In genomic region chr7:141550464-141550863, GRCm38 (mm10) we compare ENCODE assay signal across 23 mouse cellular contexts. TPM values are rescaled to one million over a fixed set of nuclear protein-coding genes. Genes with fewer than 3 reads are reported as not detected.
DNase-seq lines count a peak whose midpoint lies in the region; ATAC-seq and TF ChIP-seq lines count a peak whose summit lies in the region.
"Had no signal": no experiment of that assay in that cellular context is flagged by ENCODE, and none has a peak within 500 bp of the region (broad histone marks: within the 10 kb centered on the region; RNA-seq: fewer than 3 reads in every experiment).

No protein-coding gene starts in this region.

- no peak for TF ChIP-seq POLR2A in bone marrow macrophage, adult 2 months (IDR thresholded peaks at IDR 0.05; ENCODE audit: borderline replicate concordance, low read depth, low read length)

- 0 out of 2 replicates have a peak overlapping the region, but pooled peaks have one; percentile 3 for H3K27ac ChIP-seq in liver, embryonic 12.5 days
- peak overlapping the region; percentile 45 for H3K27ac ChIP-seq in bone marrow macrophage, adult 2 months (ENCODE audit: insufficient read depth, low read depth, low read length)
- H3K27ac ChIP-seq in liver, embryonic 13.5 days, result peak overlapping the region; percentile 14; the same call in 1 of the 2 replicates
- H3K27ac ChIP-seq in midbrain, embryonic 11.5 days (ENCODE audit: low read depth, low read length), result no peak overlapping the region
- H3K27ac ChIP-seq: embryonic facial prominence, embryonic 13.5 days; forebrain, embryonic 13.5 days; heart, embryonic 13.5 days; hindbrain, embryonic 12.5 days; kidney, postnatal 0 days; limb, embryonic 15.5 days; midbrain, embryonic 10.5 days; neural tube, embryonic 15.5 days had no signal

- H3K4me1 ChIP-seq in liver, embryonic 12.5 days, result no peaks in the 10 kb centered on the region; the same call in 1 of the 2 replicates
- H3K4me1 ChIP-seq in bone marrow macrophage, adult 2 months (ENCODE audit: control insufficient read depth, insufficient read depth, low read length), result peaks cover 18% of the 10 kb centered on the region
- H3K4me1 ChIP-seq in liver, embryonic 13.5 days (replicated peaks), result peaks cover 10% of the 10 kb centered on the region
- no peaks in the 10 kb centered on the region for H3K4me1 ChIP-seq in midbrain, embryonic 11.5 days (ENCODE audit: control insufficient read depth, insufficient read depth, low read length)
- H3K4me1 ChIP-seq: embryonic facial prominence, embryonic 13.5 days; forebrain, embryonic 13.5 days; heart, embryonic 13.5 days; hindbrain, embryonic 12.5 days; limb, embryonic 15.5 days; midbrain, embryonic 10.5 days; neural tube, embryonic 15.5 days had no signal

- 57% methylated on average over 2 of the region's 2 CpGs for WGBS in liver, embryonic 12.5 days (ENCODE audit: insufficient replicate concordance)
- 60% methylated on average over 2 of the region's 2 CpGs for WGBS in liver, embryonic 13.5 days (ENCODE audit: insufficient replicate concordance)
- WGBS in midbrain, embryonic 11.5 days, result 81% methylated on average over 2 of the region's 2 CpGs

- DNase-seq in liver, result no peak
- no peak for DNase-seq in liver, embryonic 13.5 days
- no peak for DNase-seq in midbrain, embryonic 11.5 days (ENCODE audit: low spot score, missing footprints)
- DNase-seq: adrenal gland, adult 2 months; cerebellum, adult 2 months; cerebellum, postnatal 25 days; embryo, embryonic 11 days; heart, postnatal 14 days; kidney, adult 11 months; layer of hippocampus, adult 9-11 months; lung, postnatal 36 days had no signal

- H3K4me3 ChIP-seq in liver, embryonic 12.5 days, result no peak overlapping the region
- no peak overlapping the region for H3K4me3 ChIP-seq in bone marrow macrophage, adult 2 months (ENCODE audit: insufficient read depth, low read length)
- no peak overlapping the region for H3K4me3 ChIP-seq in liver, embryonic 13.5 days (replicated peaks)
- no peak overlapping the region for H3K4me3 ChIP-seq in midbrain, embryonic 11.5 days (ENCODE audit: low read depth, low read length)
- H3K4me3 ChIP-seq: embryonic facial prominence, embryonic 13.5 days; forebrain, embryonic 13.5 days; heart, embryonic 13.5 days; hindbrain, embryonic 12.5 days; limb, embryonic 15.5 days; midbrain, embryonic 10.5 days; neural tube, embryonic 15.5 days had no signal

- ATAC-seq in liver, embryonic 12.5 days, result no peak
- no peak for ATAC-seq in liver, embryonic 13.5 days (ENCODE audit: low read depth)
- 0 out of 2 replicates have a peak, but pooled peaks have one; percentile 31 for ATAC-seq in monocyte, adult 5-6 weeks (replicated peaks; ENCODE audit: insufficient number of reproducible peaks, low FRiP score, low TSS enrichment, poor library complexity, severe bottlenecking)
- no peak for ATAC-seq in erythroblast, adult 5-6 weeks (replicated peaks; ENCODE audit: low FRiP score, poor library complexity, severe bottlenecking)
- no peak for ATAC-seq in midbrain, embryonic 11.5 days (ENCODE audit: low FRiP score)
- ATAC-seq: forebrain, embryonic 13.5 days had no signal

- no peaks in the 10 kb centered on the region for H3K9me3 ChIP-seq in liver, embryonic 12.5 days (replicated peaks)
- H3K9me3 ChIP-seq in liver, embryonic 13.5 days (replicated peaks), result no peaks in the 10 kb centered on the region
- no peaks in the 10 kb centered on the region for H3K9me3 ChIP-seq in midbrain, embryonic 11.5 days (ENCODE audit: control insufficient read depth, low read length)
- H3K9me3 ChIP-seq: embryonic facial prominence, embryonic 13.5 days; forebrain, embryonic 13.5 days; heart, embryonic 13.5 days; hindbrain, embryonic 12.5 days; limb, embryonic 15.5 days; midbrain, embryonic 10.5 days; neural tube, embryonic 15.5 days had no signal

- H3K36me3 ChIP-seq in liver, embryonic 12.5 days, result no peaks in the 10 kb centered on the region
- no peaks in the 10 kb centered on the region for H3K36me3 ChIP-seq in liver, embryonic 13.5 days
- H3K36me3 ChIP-seq in midbrain, embryonic 11.5 days (ENCODE audit: control insufficient read depth, insufficient read depth, low read length), result no peaks in the 10 kb centered on the region
- H3K36me3 ChIP-seq: embryonic facial prominence, embryonic 13.5 days; heart, embryonic 13.5 days; hindbrain, embryonic 12.5 days; limb, embryonic 15.5 days; midbrain, embryonic 10.5 days; neural tube, embryonic 15.5 days had no signal

- H3K9ac ChIP-seq in liver, embryonic 12.5 days, result no peak overlapping the region
- H3K9ac ChIP-seq in liver, embryonic 13.5 days, result no peak overlapping the region
- H3K9ac ChIP-seq in midbrain, embryonic 11.5 days (ENCODE audit: low read length), result no peak overlapping the region
- H3K9ac ChIP-seq: embryonic facial prominence, embryonic 13.5 days; forebrain, embryonic 13.5 days; heart, embryonic 13.5 days; hindbrain, embryonic 12.5 days; limb, embryonic 15.5 days; neural tube, embryonic 15.5 days had no signal

- H3K4me2 ChIP-seq in liver, embryonic 12.5 days, result no peak overlapping the region
- no peak overlapping the region for H3K4me2 ChIP-seq in liver, embryonic 13.5 days
- H3K4me2 ChIP-seq in midbrain, embryonic 11.5 days, result no peak overlapping the region
- H3K4me2 ChIP-seq: embryonic facial prominence, embryonic 13.5 days; forebrain, embryonic 13.5 days; heart, embryonic 13.5 days; hindbrain, embryonic 12.5 days; limb, embryonic 15.5 days; neural tube, embryonic 15.5 days had no signal

- no peak for TF ChIP-seq CTCF in bone marrow macrophage, adult 2 months (IDR thresholded peaks at IDR 0.05; ENCODE audit: low read depth, low read length)

- no peaks in the 10 kb centered on the region for H3K27me3 ChIP-seq in liver, embryonic 12.5 days (replicated peaks)
- H3K27me3 ChIP-seq in liver, embryonic 13.5 days, result no peaks in the 10 kb centered on the region
- no peaks in the 10 kb centered on the region for H3K27me3 ChIP-seq in midbrain, embryonic 11.5 days (ENCODE audit: control insufficient read depth, insufficient read depth, low read length)
- H3K27me3 ChIP-seq: embryonic facial prominence, embryonic 13.5 days; forebrain, embryonic 13.5 days; heart, embryonic 13.5 days; hindbrain, embryonic 12.5 days; limb, embryonic 15.5 days; neural tube, embryonic 15.5 days had no signal

RNA-seq across cellular contexts. Expression of gene Chid1, which starts 10.8 kb away (rescaled TPM):
- polyA plus RNA-seq in liver, embryonic 12.5 days (2016; fragmentation: Nextera tagmentation; extraction: Ambion mirVana), result 32.0 and 32.7 TPM in 2 replicates
- 16.3 TPM in 2 replicates for polyA plus RNA-seq in bone marrow macrophage, adult 2 months (2012; ENCODE audit: insufficient read depth, insufficient read length, missing spikeins)
- polyA plus RNA-seq in liver, embryonic 13.5 days (2015; fragmentation: Nextera tagmentation; extraction: Ambion mirVana), result 28.0 and 31.3 TPM in 2 replicates
- total RNA-seq in monocyte, adult 5-6 weeks (2017), result 10.4 to 19.8 TPM (median 13.9 TPM) in 3 replicates
- 4.0 and 7.5 TPM in 2 replicates for total RNA-seq in erythroblast, adult 5-6 weeks (2015; ENCODE audit: low replicate concordance)
- total RNA-seq in erythroblast, adult 5-6 weeks (2017; ENCODE audit: low replicate concordance), result 7.5 and 8.1 TPM in 2 replicates
- polyA plus RNA-seq in midbrain, embryonic 11.5 days (2014; fragmentation: Nextera tagmentation; extraction: Ambion mirVana), result 23.3 and 26.4 TPM in 2 replicates

RNA-seq across cellular contexts. Expression of gene Ap2a2, which starts 11.5 kb away (rescaled TPM):
- 91.6 and 92.0 TPM in 2 replicates for polyA plus RNA-seq in liver, embryonic 12.5 days (2016; fragmentation: Nextera tagmentation; extraction: Ambion mirVana)
- 103 and 114 TPM in 2 replicates for polyA plus RNA-seq in bone marrow macrophage, adult 2 months (2012; ENCODE audit: insufficient read depth, insufficient read length, missing spikeins)
- polyA plus RNA-seq in liver, embryonic 13.5 days (2015; fragmentation: Nextera tagmentation; extraction: Ambion mirVana), result 65.4 and 73.2 TPM in 2 replicates
- 39.0 to 52.7 TPM (median 48.6 TPM) in 3 replicates for total RNA-seq in monocyte, adult 5-6 weeks (2017)
- total RNA-seq in erythroblast, adult 5-6 weeks (2015; ENCODE audit: low replicate concordance), result 39.9 and 43.4 TPM in 2 replicates
- 59.3 and 64.1 TPM in 2 replicates for total RNA-seq in erythroblast, adult 5-6 weeks (2017; ENCODE audit: low replicate concordance)
- polyA plus RNA-seq in midbrain, embryonic 11.5 days (2014; fragmentation: Nextera tagmentation; extraction: Ambion mirVana), result 76.6 and 81.1 TPM in 2 replicates
